ENCODE assay signal across 15 mouse cellular contexts in the genomic region with DNA sequence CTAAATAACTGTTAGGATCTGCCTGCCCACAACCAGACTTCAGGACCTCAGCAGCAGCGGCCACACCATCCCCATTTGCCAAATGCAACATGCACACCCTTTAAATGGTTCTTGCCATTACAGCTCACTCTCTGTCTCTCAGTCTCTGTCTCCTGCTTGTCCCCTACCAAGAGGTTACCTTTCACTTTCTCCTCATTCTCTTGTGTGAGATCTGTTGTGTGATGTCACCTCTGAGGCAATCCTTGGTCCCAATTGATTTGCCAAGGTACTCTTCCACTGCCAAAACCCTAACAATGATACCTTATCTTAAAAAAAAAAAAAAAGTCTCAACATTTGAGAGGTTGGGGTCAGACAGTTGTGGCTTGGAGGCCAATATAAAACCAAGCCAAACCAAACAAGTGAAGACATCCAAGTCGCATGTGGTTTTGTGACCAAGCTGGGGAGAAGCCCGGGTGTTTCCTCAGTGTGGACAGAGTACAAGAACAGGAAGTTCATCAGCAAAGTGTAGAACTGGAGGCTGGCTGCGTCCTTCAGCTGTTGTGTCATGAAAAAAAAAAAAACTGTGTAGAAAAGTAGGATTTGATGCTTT.
DNase-seq lines count a peak whose midpoint lies in the region; ATAC-seq and TF ChIP-seq lines count a peak whose summit lies in the region.
"Had no signal": no experiment of that assay in that cellular context is flagged by ENCODE, and none has a peak within 500 bp of the region (broad histone marks: within the 10 kb centered on the region; RNA-seq: fewer than 3 reads in every experiment).

No protein-coding gene starts in this region.

- H3K27me3 ChIP-seq in liver, adult 2 months (ENCODE audit: control insufficient read depth, insufficient read depth, low read length) = no peaks in the 10 kb centered on the region
- no peaks in the 10 kb centered on the region for H3K27me3 ChIP-seq in liver, embryonic 12.5 days (replicated peaks)
- H3K27me3 ChIP-seq in heart, embryonic 13.5 days (replicated peaks) = no peaks in the 10 kb centered on the region
- no peaks in the 10 kb centered on the region for H3K27me3 ChIP-seq in limb, embryonic 10.5 days (ENCODE audit: low read depth, poor library complexity, severe bottlenecking)
- no peaks in the 10 kb centered on the region for H3K27me3 ChIP-seq in hindbrain, embryonic 16.5 days (replicated peaks; ENCODE audit: control insufficient read depth, insufficient read depth, low read length)
- no peaks in the 10 kb centered on the region for H3K27me3 ChIP-seq in thymus, adult 2 months (ENCODE audit: control insufficient read depth, insufficient read depth, low read length)
- H3K27me3 ChIP-seq: hindbrain, embryonic 13.5 days; neural tube, embryonic 12.5 days had no signal

- peaks cover 2% of the 10 kb centered on the region; the same call in 1 of the 2 replicates for H3K4me1 ChIP-seq in liver, adult 2 months (ENCODE audit: control insufficient read depth, insufficient read depth, low read length)
- no peaks in the 10 kb centered on the region for H3K4me1 ChIP-seq in liver, embryonic 12.5 days
- H3K4me1 ChIP-seq in heart, embryonic 13.5 days = peaks cover 26% of the 10 kb centered on the region
- H3K4me1 ChIP-seq in limb, embryonic 10.5 days = peaks cover 52% of the 10 kb centered on the region
- no peaks in the 10 kb centered on the region for H3K4me1 ChIP-seq in hindbrain, embryonic 16.5 days (ENCODE audit: control insufficient read depth, insufficient read depth, low read depth, low read length)
- no peaks in the 10 kb centered on the region for H3K4me1 ChIP-seq in thymus, adult 2 months (replicated peaks; ENCODE audit: control insufficient read depth, insufficient read depth, low read length)
- H3K4me1 ChIP-seq: hindbrain, embryonic 13.5 days; neural tube, embryonic 12.5 days had no signal

- H3K9me3 ChIP-seq in liver, embryonic 12.5 days (replicated peaks) = no peaks in the 10 kb centered on the region
- H3K9me3 ChIP-seq in heart, embryonic 13.5 days = peaks cover 6% of the 10 kb centered on the region; the same call in 1 of the 2 replicates
- no peaks in the 10 kb centered on the region for H3K9me3 ChIP-seq in limb, embryonic 10.5 days (replicated peaks)
- no peaks in the 10 kb centered on the region for H3K9me3 ChIP-seq in hindbrain, embryonic 16.5 days (ENCODE audit: control insufficient read depth, low read length)
- H3K9me3 ChIP-seq: neural tube, embryonic 12.5 days had no signal

- no peak overlapping the region for H3K4me3 ChIP-seq in gastrocnemius, adult 2 months
- H3K4me3 ChIP-seq in liver, adult 2 months (ENCODE audit: insufficient read depth, low read depth, low read length) = no peak overlapping the region
- no peak overlapping the region for H3K4me3 ChIP-seq in liver, embryonic 12.5 days
- no peak overlapping the region for H3K4me3 ChIP-seq in heart, embryonic 13.5 days
- no peak overlapping the region for H3K4me3 ChIP-seq in limb, embryonic 10.5 days
- H3K4me3 ChIP-seq in hindbrain, embryonic 16.5 days (ENCODE audit: low read length) = no peak overlapping the region
- no peak overlapping the region for H3K4me3 ChIP-seq in thymus, adult 2 months (ENCODE audit: control insufficient read depth, insufficient read depth, low read length)
- H3K4me3 ChIP-seq: hindbrain, embryonic 13.5 days; neural tube, embryonic 12.5 days had no signal

- no peak for ATAC-seq in liver, embryonic 12.5 days
- no peak for ATAC-seq in heart, embryonic 13.5 days (ENCODE audit: extremely low read depth, insufficient number of reproducible peaks, low FRiP score, low TSS enrichment)
- ATAC-seq in hindbrain, embryonic 16.5 days = no peak
- ATAC-seq: intestine, postnatal 0 days had no signal

- TF ChIP-seq CTCF in gastrocnemius, adult 2 months (IDR thresholded peaks at IDR 0.05) = no peak
- TF ChIP-seq CTCF in liver, adult 2 months (IDR thresholded peaks at IDR 0.05; ENCODE audit: low read depth, low read length) = no peak
- no peak for TF ChIP-seq CTCF in thymus, adult 2 months (IDR thresholded peaks at IDR 0.05; ENCODE audit: borderline replicate concordance, control insufficient read depth, extremely low read depth, insufficient read depth, low read length, poor library complexity)

- intact Hi-C loops in gastrocnemius, adult 2 months (cut with DNase I) = no loop called here

- H3K27ac ChIP-seq in gastrocnemius, adult 2 months = no peak overlapping the region
- peak overlapping the region; percentile 55; the same call in 1 of the 2 replicates for H3K27ac ChIP-seq in liver, adult 2 months (replicated peaks; ENCODE audit: insufficient read depth, low read depth, low read length)
- H3K27ac ChIP-seq in liver, embryonic 12.5 days = no peak overlapping the region
- peak overlapping the region; percentile 48; the same call in 1 of the 2 replicates for H3K27ac ChIP-seq in heart, embryonic 13.5 days (replicated peaks)
- H3K27ac ChIP-seq in limb, embryonic 10.5 days = peak overlapping the region; percentile 72
- no peak overlapping the region for H3K27ac ChIP-seq in hindbrain, embryonic 16.5 days (ENCODE audit: low read depth, low read length)
- H3K27ac ChIP-seq in thymus, adult 2 months (ENCODE audit: control insufficient read depth, insufficient read depth, low read length) = no peak overlapping the region
- H3K27ac ChIP-seq: hindbrain, embryonic 13.5 days; neural tube, embryonic 12.5 days had no signal

- peak; percentile 13 for DNase-seq in gastrocnemius, postnatal 25 days
- DNase-seq in gastrocnemius, adult 2 months = no peak
- peak; percentile 58 for DNase-seq in liver, adult 2 months (ENCODE audit: extremely low read depth, low read depth, low spot score)
- no peak for DNase-seq in limb, embryonic 10.5 days (ENCODE audit: low spot score)
- no peak for DNase-seq in thymus, adult 2 months
- DNase-seq: adrenal gland, adult 2 months; cerebellum, adult 9-11 months; left cerebral cortex, postnatal 4 days; thymus, postnatal 25 days had no signal

- no peak overlapping the region for H3K4me2 ChIP-seq in liver, embryonic 12.5 days
- H3K4me2 ChIP-seq in heart, embryonic 13.5 days = no peak overlapping the region
- H3K4me2 ChIP-seq in hindbrain, embryonic 16.5 days (ENCODE audit: low read length) = no peak overlapping the region
- H3K4me2 ChIP-seq: hindbrain, embryonic 13.5 days; neural tube, embryonic 12.5 days had no signal

- WGBS in liver, adult 2 months = 23% methylated on average over 4 of the region's 4 CpGs
- 31% methylated on average over 4 of the region's 4 CpGs for WGBS in liver, embryonic 12.5 days (ENCODE audit: insufficient replicate concordance)
- WGBS in heart, embryonic 13.5 days = 66% methylated on average over 4 of the region's 4 CpGs
- WGBS in limb, embryonic 10.5 days = 75% methylated on average over 4 of the region's 4 CpGs
- 88% methylated on average over 4 of the region's 4 CpGs for WGBS in hindbrain, embryonic 16.5 days
- WGBS in thymus, adult 2 months = 19% methylated on average over 4 of the region's 4 CpGs

- no peaks in the 10 kb centered on the region for H3K36me3 ChIP-seq in liver, adult 2 months (ENCODE audit: control insufficient read depth, insufficient read depth, low read length)
- no peaks in the 10 kb centered on the region for H3K36me3 ChIP-seq in liver, embryonic 12.5 days
- H3K36me3 ChIP-seq in heart, embryonic 13.5 days = no peaks in the 10 kb centered on the region
- H3K36me3 ChIP-seq in limb, embryonic 10.5 days = peaks cover 6% of the 10 kb centered on the region; the same call in 1 of the 2 replicates
- no peaks in the 10 kb centered on the region for H3K36me3 ChIP-seq in hindbrain, embryonic 16.5 days (ENCODE audit: control insufficient read depth, insufficient read depth, low read length)
- no peaks in the 10 kb centered on the region for H3K36me3 ChIP-seq in thymus, adult 2 months (ENCODE audit: control insufficient read depth, insufficient read depth, low read length)
- H3K36me3 ChIP-seq: hindbrain, embryonic 13.5 days; neural tube, embryonic 12.5 days had no signal

- no peaks in the 10 kb centered on the region for H3K79me2 ChIP-seq in liver, adult 2 months (ENCODE audit: control insufficient read depth, insufficient read depth, low read length)

- no peak for TF ChIP-seq POLR2A in liver, adult 2 months (IDR thresholded peaks at IDR 0.05; ENCODE audit: extremely low read depth, insufficient read depth, low read length)
- TF ChIP-seq POLR2A in thymus, adult 2 months (IDR thresholded peaks at IDR 0.05; ENCODE audit: control insufficient read depth, extremely low read depth, insufficient read depth, low read length, poor library complexity) = no peak

- H3K9ac ChIP-seq in liver, adult 2 months (ENCODE audit: low read depth, low read length) = no peak overlapping the region
- no peak overlapping the region for H3K9ac ChIP-seq in liver, embryonic 12.5 days
- no peak overlapping the region for H3K9ac ChIP-seq in heart, embryonic 13.5 days
- no peak overlapping the region for H3K9ac ChIP-seq in hindbrain, embryonic 16.5 days (ENCODE audit: low read depth, low read length)
- H3K9ac ChIP-seq: hindbrain, embryonic 13.5 days; neural tube, embryonic 12.5 days had no signal

Comparison
In these comparisons a context has a peak if more than half of its experiments do, and no peak if none do; other contexts are left out.
1. DNase-seq: peak in gastrocnemius, postnatal 25 days (single experiment) and liver, adult 2 months (single experiment); none in gastrocnemius, adult 2 months (single experiment), limb, embryonic 10.5 days (single experiment) and thymus, adult 2 months (single experiment).
2. H3K27ac ChIP-seq: peak in liver, adult 2 months (single experiment), heart, embryonic 13.5 days (single experiment) and limb, embryonic 10.5 days (single experiment); none in gastrocnemius, adult 2 months (single experiment), liver, embryonic 12.5 days (single experiment), hindbrain, embryonic 16.5 days (single experiment) and thymus, adult 2 months (single experiment).